Mouse (Mus musculus) cerebellum, adult 2 months (tissue): ENCODE data around the gene Asphd2.

Source experiments
- CTCF ChIP-seq: fragments of 200-500 bp; IDR thresholded peaks from 2 replicates; pipeline ENCODE4 v1.5.1; 2011; ENCODE audit warnings: low read depth, mild to moderate bottlenecking, control low read depth, low read length, moderate library complexity, borderline replicate concordance; ENCODE audit not compliant: insufficient read depth
- POLR2A ChIP-seq: fragments of 200-500 bp; IDR thresholded peaks from 2 replicates; pipeline ENCODE4 v1.6.1; 2011; ENCODE audit warnings: low read length, control low read depth, borderline replicate concordance; ENCODE audit not compliant: insufficient read depth

- TF ChIP-seq CTCF (no peak), POLR2A (no peak)
Observed at GRCm38 (mm10) chr5:112416673-112417072, 22.0 kb upstream of the Asphd2 start.
